Mouse (Mus musculus) lung, postnatal 0 days (tissue): ENCODE measurements around the gene Glrb.

Experiments used
- CTCF ChIP-seq: IDR thresholded peaks from 2 replicates; pipeline ENCODE4 v1.5.1; 2016; ENCODE audit warnings: antibody characterized with exemption, mild to moderate bottlenecking
- EP300 ChIP-seq: IDR thresholded peaks from 2 replicates; pipeline ENCODE4 v1.6.1; 2016; ENCODE audit warnings: antibody characterized with exemption, mild to moderate bottlenecking, control low read depth

DNA sequence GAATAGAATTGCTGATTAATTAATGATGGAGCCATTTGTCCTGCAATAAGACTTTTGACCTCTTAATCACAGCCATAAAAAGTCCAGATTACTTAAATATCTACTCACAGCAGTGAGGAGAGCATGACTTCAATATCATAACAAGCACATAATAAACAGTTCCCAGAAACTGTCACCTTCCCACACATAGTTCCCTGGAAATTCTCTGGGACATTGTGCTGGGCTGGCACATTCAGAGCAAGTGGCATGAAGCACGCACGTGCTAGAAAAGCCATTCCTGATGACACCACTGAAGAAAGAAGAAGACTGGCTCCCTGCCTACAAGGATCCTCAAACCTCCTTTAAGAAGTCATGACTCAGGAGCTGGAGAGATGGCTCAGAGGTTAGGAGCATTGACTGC is 67.8 kb downstream of the Glrb start:
- TF ChIP-seq CTCF = no peak
- TF ChIP-seq EP300 = no peak
